Mouse (Mus musculus): ENCODE results near the gene Pole4. TPM values are rescaled to one million over a fixed set of nuclear protein-coding genes. Genes with fewer than 3 reads are reported as not detected.
"Not testable (repeated sequence)": the region's sequence is repeated elsewhere in the genome, so short reads cannot be mapped to it uniquely, and the experiment has no call there.

Pole4 gene
- polyA plus RNA-seq, 1 experiment = 44.4 TPM

- Histone ChIP-seq H3K27ac (ENCODE audit: control insufficient read depth, insufficient read depth, low read depth, low read length, poor library complexity) (no peak overlapping the region), H3K4me1 (ENCODE audit: control insufficient read depth, insufficient read depth, low read length) (no peaks in the 10 kb centered on the region), H3K4me3 (replicated peaks; ENCODE audit: control insufficient read depth, low read depth, low read length) (no peak overlapping the region)
- TF ChIP-seq POLR2A (IDR thresholded peaks at IDR 0.05; ENCODE audit: borderline replicate concordance, control insufficient read depth, low read depth, low read length) = no peak
- no peak for TF ChIP-seq CTCF (IDR thresholded peaks at IDR 0.05; ENCODE audit: control insufficient read depth, insufficient read depth, low read length)
Observed at GRCm38 (mm10) chr6:82684136-82684535, 21.0 kb downstream of the Pole4 start.

GRCm38 (mm10) chr6:82679286-82679685 is 25.9 kb downstream of the Pole4 start:
- H3K4me3 ChIP-seq (replicated peaks; ENCODE audit: control insufficient read depth, low read depth, low read length); H3K27ac ChIP-seq (ENCODE audit: control insufficient read depth, insufficient read depth, low read depth, low read length, poor library complexity); H3K4me1 ChIP-seq (ENCODE audit: control insufficient read depth, insufficient read depth, low read length): not testable (repeated sequence)
- 39% methylated on average over 2 of the region's 2 CpGs for WGBS

GRCm38 (mm10) chr6:82677629-82678028 is 27.5 kb downstream of the Pole4 start:
- not testable (repeated sequence) for H3K4me3 ChIP-seq (replicated peaks; ENCODE audit: control insufficient read depth, low read depth, low read length); H3K4me1 ChIP-seq (ENCODE audit: control insufficient read depth, insufficient read depth, low read length); H3K27ac ChIP-seq (ENCODE audit: control insufficient read depth, insufficient read depth, low read depth, low read length, poor library complexity)
- 70% methylated on average over 3 of the region's 3 CpGs for WGBS

- H3K4me3 ChIP-seq (replicated peaks; ENCODE audit: control insufficient read depth, low read depth, low read length) = no peak overlapping the region
- no peak for TF ChIP-seq POLR2A (IDR thresholded peaks at IDR 0.05; ENCODE audit: borderline replicate concordance, control insufficient read depth, low read depth, low read length)
- no peak overlapping the region for H3K27ac ChIP-seq (ENCODE audit: control insufficient read depth, insufficient read depth, low read depth, low read length, poor library complexity)
- H3K4me1 ChIP-seq (ENCODE audit: control insufficient read depth, insufficient read depth, low read length) = no peaks in the 10 kb centered on the region
Observed at GRCm38 (mm10) chr6:82666480-82666879, 38.7 kb downstream of the Pole4 start.

- 27% methylated on average over 11 of the region's 11 CpGs for WGBS
- peak overlapping the region; percentile 96 for H3K27ac ChIP-seq (ENCODE audit: control insufficient read depth, insufficient read depth, low read depth, low read length, poor library complexity)
- H3K4me1 ChIP-seq (ENCODE audit: control insufficient read depth, insufficient read depth, low read length) = no peaks in the 10 kb centered on the region
- TF ChIP-seq POLR2A (IDR thresholded peaks at IDR 0.05; ENCODE audit: borderline replicate concordance, control insufficient read depth, low read depth, low read length) = no peak
- no peak for TF ChIP-seq CTCF (IDR thresholded peaks at IDR 0.05; ENCODE audit: control insufficient read depth, insufficient read depth, low read length)
- peak overlapping the region; percentile 75 for H3K4me3 ChIP-seq (replicated peaks; ENCODE audit: control insufficient read depth, low read depth, low read length)
Observed at GRCm38 (mm10) chr6:82653169-82653525, 52.0 kb downstream of the Pole4 start.

- Histone ChIP-seq H3K27ac (ENCODE audit: control insufficient read depth, insufficient read depth, low read depth, low read length, poor library complexity) (peak overlapping the region; percentile 96), H3K4me3 (replicated peaks; ENCODE audit: control insufficient read depth, low read depth, low read length) (peak overlapping the region; percentile 91), H3K4me1 (ENCODE audit: control insufficient read depth, insufficient read depth, low read length) (no peaks in the 10 kb centered on the region)
- no peak for TF ChIP-seq CTCF (IDR thresholded peaks at IDR 0.05; ENCODE audit: control insufficient read depth, insufficient read depth, low read length)
- TF ChIP-seq POLR2A (IDR thresholded peaks at IDR 0.05; ENCODE audit: borderline replicate concordance, control insufficient read depth, low read depth, low read length) = peak; percentile 72; the same call in 1 of the 2 replicates
- whole genome bisulfite sequencing = under 1% methylated on average over 67 of the region's 67 CpGs
Observed at GRCm38 (mm10) chr6:82652521-82653168, 52.5 kb downstream of the Pole4 start.

GRCm38 (mm10) chr6:82649096-82649495 is 56.1 kb downstream of the Pole4 start:
- Histone ChIP-seq H3K4me1 (ENCODE audit: control insufficient read depth, insufficient read depth, low read length) (no peaks in the 10 kb centered on the region), H3K27ac (ENCODE audit: control insufficient read depth, insufficient read depth, low read depth, low read length, poor library complexity) (no peak overlapping the region), H3K4me3 (replicated peaks; ENCODE audit: control insufficient read depth, low read depth, low read length) (no peak overlapping the region)
- WGBS = 83% methylated on average over 2 of the region's 2 CpGs
- TF ChIP-seq CTCF (IDR thresholded peaks at IDR 0.05; ENCODE audit: control insufficient read depth, insufficient read depth, low read length) (no peak), POLR2A (IDR thresholded peaks at IDR 0.05; ENCODE audit: borderline replicate concordance, control insufficient read depth, low read depth, low read length) (no peak)

- Histone ChIP-seq H3K27ac (ENCODE audit: control insufficient read depth, insufficient read depth, low read depth, low read length, poor library complexity) (no peak overlapping the region), H3K4me1 (ENCODE audit: control insufficient read depth, insufficient read depth, low read length) (no peaks in the 10 kb centered on the region), H3K4me3 (replicated peaks; ENCODE audit: control insufficient read depth, low read depth, low read length) (no peak overlapping the region)
- TF ChIP-seq CTCF (IDR thresholded peaks at IDR 0.05; ENCODE audit: control insufficient read depth, insufficient read depth, low read length) (no peak), POLR2A (IDR thresholded peaks at IDR 0.05; ENCODE audit: borderline replicate concordance, control insufficient read depth, low read depth, low read length) (no peak)
- 95% methylated on average over 1 of the region's 1 CpGs for WGBS
Observed at GRCm38 (mm10) chr6:82647940-82648655, 57.1 kb downstream of the Pole4 start.

- H3K4me3 ChIP-seq (replicated peaks; ENCODE audit: control insufficient read depth, low read depth, low read length) = no peak overlapping the region
- WGBS = 85% methylated on average over 1 of the region's 1 CpGs
- TF ChIP-seq POLR2A (IDR thresholded peaks at IDR 0.05; ENCODE audit: borderline replicate concordance, control insufficient read depth, low read depth, low read length) (no peak), CTCF (IDR thresholded peaks at IDR 0.05; ENCODE audit: control insufficient read depth, insufficient read depth, low read length) (no peak)
Observed at GRCm38 (mm10) chr6:82647001-82647400, 58.2 kb downstream of the Pole4 start.

More at GRCm38 (mm10) chr6:82647001-82647400, 58.2 kb downstream of the Pole4 start:
- Histone ChIP-seq H3K4me1 (ENCODE audit: control insufficient read depth, insufficient read depth, low read length) (no peaks in the 10 kb centered on the region), H3K27ac (ENCODE audit: control insufficient read depth, insufficient read depth, low read depth, low read length, poor library complexity) (no peak overlapping the region)
